Mouse (Mus musculus): ENCODE measurements around the gene Itfg2. TPM values are rescaled to one million over a fixed set of nuclear protein-coding genes. Genes with fewer than 3 reads are reported as not detected.

The Itfg2 gene
- total RNA-seq (2015): 24.1 and 33.1 TPM in 2 replicates
- 12.9 and 15.6 TPM in 2 replicates for total RNA-seq (2017)

- peak; percentile 84 for ATAC-seq (replicated peaks; ENCODE audit: poor library complexity)
These were observed at the start of gene Itfg2 for GRCm38 (mm10) chr6:128424269-128425019. TSS of gene Itfg2 (minus strand) at chr6:128424931.

DNA sequence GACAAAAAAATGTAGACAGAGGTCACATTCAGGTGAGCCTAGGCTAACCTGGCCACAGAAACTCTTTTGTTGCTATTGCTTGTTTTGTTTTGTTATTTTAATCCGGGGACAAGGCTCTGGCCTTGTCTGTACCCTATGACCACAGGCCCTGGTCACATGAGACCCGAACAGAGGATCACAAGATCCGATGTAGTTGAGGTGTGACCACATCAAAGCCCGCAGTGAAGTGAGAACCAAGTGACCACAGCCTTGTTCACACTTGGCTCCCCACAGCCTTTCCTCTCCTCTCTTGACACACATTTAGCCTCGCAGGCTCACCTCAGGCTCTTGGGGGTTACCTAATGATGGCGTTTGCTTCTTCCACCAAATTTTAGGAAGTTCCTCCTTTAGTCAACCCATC lies 49.4 kb upstream of the Itfg2 start:
- no peak for ATAC-seq (replicated peaks; ENCODE audit: poor library complexity)

DNA sequence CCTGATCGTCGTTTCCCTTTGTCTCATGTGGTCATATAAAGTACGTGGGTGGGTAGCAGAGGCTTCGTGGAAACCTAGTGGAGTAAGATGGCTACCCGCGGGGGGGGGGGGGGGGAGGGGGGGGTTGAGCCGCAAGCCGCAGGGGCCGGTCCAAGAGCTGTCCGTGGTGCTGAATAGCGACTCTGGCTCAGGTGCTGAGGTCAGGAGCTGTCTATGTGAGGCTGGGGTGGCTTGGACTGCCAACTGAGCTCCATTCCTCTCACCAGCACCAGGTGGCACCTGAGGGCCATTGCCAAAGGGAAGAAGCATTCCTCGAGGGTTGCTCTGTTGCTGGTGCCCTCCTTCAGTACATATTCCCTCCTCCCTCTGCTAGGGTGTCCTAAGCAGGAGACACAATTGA lies 44.7 kb upstream of the Itfg2 start:
- ATAC-seq (replicated peaks; ENCODE audit: poor library complexity): peak; percentile 90

GRCm38 (mm10) chr6:128467298-128467697 lies 42.6 kb upstream of the Itfg2 start:
- 0 out of 2 replicates have a peak, but pooled peaks have one; percentile 47 for ATAC-seq (replicated peaks; ENCODE audit: poor library complexity)

DNA sequence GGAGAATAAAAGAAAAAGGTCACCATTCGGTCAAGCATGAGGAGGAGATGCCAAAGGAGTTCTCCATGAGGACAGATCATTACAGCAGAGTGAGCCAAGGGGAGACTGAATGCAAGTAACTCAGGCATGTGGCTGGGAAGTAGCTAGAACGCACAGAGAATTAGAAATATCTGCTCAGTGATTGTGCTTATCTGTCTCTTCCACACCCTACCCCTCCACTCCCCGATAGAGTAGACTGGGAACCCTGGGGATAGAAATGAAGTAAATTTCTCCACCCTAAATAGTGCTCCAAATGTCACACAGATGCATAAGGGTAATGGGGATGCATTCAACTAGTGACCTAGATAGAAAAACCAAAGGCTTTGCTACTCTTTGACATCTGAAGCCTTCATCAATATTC lies 41.8 kb upstream of the Itfg2 start:
- peak; percentile 62 for ATAC-seq (replicated peaks; ENCODE audit: poor library complexity)

GRCm38 (mm10) chr6:128466043-128466442 lies 41.3 kb upstream of the Itfg2 start:
- no peak for ATAC-seq (replicated peaks; ENCODE audit: poor library complexity)

DNA sequence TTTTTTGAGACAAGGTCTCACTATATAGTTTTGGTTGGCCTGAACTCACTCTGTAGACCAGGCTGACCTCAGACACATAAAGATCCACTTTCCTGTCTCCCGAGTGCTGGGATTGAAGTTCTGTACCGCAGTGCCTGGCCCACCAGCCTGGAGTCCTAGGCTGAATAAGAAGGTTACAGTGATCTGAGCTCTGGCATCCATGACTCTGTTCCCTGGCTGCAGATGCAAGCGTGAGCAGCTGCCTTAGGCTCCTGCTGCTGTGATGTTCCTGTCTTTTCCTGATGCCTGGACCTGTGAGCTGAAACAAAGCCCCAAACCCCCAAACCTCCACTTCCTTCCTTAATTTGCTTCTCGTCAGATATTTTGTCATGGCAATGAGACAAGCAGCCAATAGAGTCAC lies 40.3 kb upstream of the Itfg2 start:
- no peak for ATAC-seq (replicated peaks; ENCODE audit: poor library complexity)

GRCm38 (mm10) chr6:128461606-128462005 lies 36.9 kb upstream of the Itfg2 start:
- ATAC-seq (replicated peaks; ENCODE audit: poor library complexity): no peak

DNA sequence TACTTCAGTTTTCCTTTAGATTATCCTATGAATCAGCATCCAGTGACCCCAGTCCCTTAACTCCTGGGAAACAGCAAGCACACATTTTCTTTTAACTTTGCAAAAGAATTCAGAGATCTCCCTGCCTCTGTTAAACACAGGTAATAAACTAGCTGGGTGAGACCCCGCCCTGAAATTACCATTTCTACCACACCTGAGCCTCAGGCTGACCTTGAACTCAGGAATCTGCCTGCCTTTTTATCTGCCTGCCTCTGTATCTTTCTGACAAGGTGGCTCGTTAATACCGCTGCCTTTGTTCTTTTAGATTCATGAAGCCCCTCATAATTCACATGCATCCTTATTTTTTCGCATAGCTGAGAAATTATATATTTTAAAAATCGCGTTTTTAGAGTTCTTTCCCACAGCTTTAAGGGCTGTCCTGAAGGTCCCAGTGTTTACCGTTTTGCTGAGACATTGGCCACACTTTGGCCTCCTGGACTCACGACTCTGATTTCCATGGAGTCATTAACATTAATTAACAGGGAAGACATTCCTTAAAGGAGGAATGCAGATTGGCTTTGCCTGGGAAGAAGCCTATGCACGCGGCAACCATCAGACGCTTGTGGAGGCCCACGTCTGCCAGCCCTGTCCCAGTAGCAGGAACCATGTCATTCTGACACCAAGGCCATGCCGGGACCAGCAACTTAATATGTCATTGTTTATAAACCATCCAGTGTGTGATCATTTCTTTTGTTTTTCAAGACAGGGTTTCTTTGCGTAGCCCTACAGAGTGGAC lies 36.2 kb upstream of the Itfg2 start:
- ATAC-seq (replicated peaks; ENCODE audit: poor library complexity): no peak

DNA sequence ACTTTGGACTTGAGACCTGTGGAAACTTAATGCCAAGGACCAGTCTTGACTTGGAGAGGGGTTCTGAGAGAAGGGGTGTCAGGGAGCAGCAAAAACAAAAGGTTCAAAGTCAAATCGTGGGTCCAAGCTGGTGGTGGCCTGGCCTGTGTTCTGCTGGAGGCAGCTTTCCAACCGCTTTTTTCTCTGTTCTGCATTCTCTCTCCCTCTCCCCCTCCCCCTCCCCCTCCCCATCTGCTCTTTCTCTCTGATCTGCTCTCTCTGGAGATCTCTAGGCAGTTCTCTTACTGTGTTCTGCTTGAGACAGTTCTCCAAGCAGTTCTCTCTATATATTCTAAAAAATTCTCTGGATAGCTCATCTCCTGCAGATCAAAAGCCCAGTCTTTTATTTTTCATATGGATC lies 35.6 kb upstream of the Itfg2 start:
- no peak for ATAC-seq (replicated peaks; ENCODE audit: poor library complexity)

GRCm38 (mm10) chr6:128457186-128457585 lies 32.5 kb upstream of the Itfg2 start:
- no peak for ATAC-seq (replicated peaks; ENCODE audit: poor library complexity)

GRCm38 (mm10) chr6:128455835-128456605 lies 31.3 kb upstream of the Itfg2 start:
- ATAC-seq (replicated peaks; ENCODE audit: poor library complexity): no peak

GRCm38 (mm10) chr6:128447063-128447462 lies 22.3 kb upstream of the Itfg2 start:
- no peak for ATAC-seq (replicated peaks; ENCODE audit: poor library complexity)

- ATAC-seq (replicated peaks; ENCODE audit: poor library complexity): peak; percentile 86
These were observed 21.2 kb upstream of the Itfg2 start for GRCm38 (mm10) chr6:128445761-128446535.

- peak; percentile 36 for ATAC-seq (replicated peaks; ENCODE audit: poor library complexity)
These were observed 15.5 kb upstream of the Itfg2 start for GRCm38 (mm10) chr6:128440238-128440637.

GRCm38 (mm10) chr6:128438871-128439341 lies 14.2 kb upstream of the Itfg2 start:
- ATAC-seq (replicated peaks; ENCODE audit: poor library complexity): no peak

DNA sequence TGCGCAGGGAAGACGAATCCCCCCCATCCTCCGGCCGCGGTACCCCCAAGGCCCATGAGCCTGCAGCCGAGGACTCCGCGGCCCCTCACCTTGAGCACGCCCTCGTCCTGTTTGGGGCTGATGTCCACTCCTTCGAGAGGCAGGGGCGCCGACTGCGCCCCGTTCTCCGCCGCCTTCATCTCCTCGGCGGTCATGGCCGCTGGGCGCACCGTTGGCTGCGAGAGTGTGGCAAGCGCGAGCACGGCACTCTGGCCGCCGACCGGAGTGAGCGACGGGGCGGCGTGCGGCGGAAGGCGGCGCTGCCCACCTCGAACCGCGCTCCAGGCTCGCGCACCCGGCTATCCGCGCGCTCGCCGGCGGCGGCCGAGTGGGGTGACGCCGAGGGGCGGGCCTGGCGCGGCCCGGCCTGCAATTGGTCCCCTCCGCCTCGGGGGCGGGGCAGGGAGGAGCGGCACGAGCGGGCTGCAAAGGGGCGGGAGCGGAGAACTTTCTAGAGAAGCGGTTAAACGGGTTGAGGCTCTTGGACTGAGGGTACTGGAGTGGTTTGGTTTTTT lies 13.7 kb upstream of the Itfg2 start, which contains the start of gene Fkbp4:
Gene Fkbp4 (minus strand): TSS at position 361 of the 554 bp plus-strand sequence.
- peak; percentile 72 for ATAC-seq (replicated peaks; ENCODE audit: poor library complexity)

GRCm38 (mm10) chr6:128437731-128438316 lies 13.1 kb upstream of the Itfg2 start:
- peak; percentile 32 for ATAC-seq (replicated peaks; ENCODE audit: poor library complexity)

DNA sequence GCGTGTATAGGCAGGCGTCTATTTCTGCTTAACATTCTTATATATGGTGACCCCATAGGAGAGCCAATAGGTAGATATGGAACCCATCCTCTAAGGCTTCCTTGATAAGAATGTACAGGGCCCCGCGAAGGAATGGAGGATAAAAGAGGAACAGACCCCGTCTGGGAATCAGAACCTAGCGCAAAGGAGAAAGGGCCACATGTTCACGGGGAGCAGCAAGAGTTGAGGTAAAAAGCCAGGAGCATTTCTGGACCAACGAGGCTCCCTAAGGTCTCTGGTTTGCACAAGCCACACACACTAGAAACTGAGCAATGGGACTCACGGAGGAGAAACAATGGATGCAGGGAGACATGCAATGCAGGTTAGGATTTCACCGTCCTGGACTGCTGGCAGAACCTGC lies 12.6 kb upstream of the Itfg2 start:
- ATAC-seq (replicated peaks; ENCODE audit: poor library complexity): no peak

All from megakaryocyte progenitor cell, adult 5-6 weeks (primary cell).